Mouse (Mus musculus) cerebellum, adult 9-10 months (tissue): ENCODE measurements at regions not wholly inside any gene's neighbourhood (a gene's known extent, or its start where the extent isn't known, plus 50 kb on each side); places are given as distances from the start of the nearest gene placed in this dataset.

Experiments used
- DNase-seq: peaks from one replicate; pipeline ENCODE4 v3.0.0; 2022

DNA sequence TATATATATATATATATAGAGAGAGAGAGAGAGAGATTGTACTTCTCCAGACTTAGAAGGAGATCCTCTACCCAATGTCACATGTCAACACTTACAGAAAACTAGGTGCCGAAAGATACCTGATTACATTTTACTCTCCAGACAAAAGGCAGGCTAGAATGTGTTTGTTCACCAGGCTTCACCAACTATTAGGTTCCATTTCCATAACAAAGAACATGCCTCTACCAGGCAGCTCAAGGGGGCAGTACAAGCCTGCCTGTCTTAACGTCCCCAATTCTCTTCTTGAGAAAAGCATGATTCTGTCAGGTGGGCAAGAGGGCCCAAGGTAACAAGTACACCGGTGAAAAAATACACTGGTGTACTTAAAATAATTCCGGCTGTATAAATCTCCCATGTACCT lies 72.8 kb upstream of the Med14 start:
- DNase-seq: no peak

GRCm38 (mm10) chrX:12832709-12833108 lies 70.8 kb upstream of the Med14 start:
- no peak for DNase-seq

GRCm38 (mm10) chrX:12829165-12829564 lies 67.3 kb upstream of the Med14 start:
- no peak for DNase-seq

DNA sequence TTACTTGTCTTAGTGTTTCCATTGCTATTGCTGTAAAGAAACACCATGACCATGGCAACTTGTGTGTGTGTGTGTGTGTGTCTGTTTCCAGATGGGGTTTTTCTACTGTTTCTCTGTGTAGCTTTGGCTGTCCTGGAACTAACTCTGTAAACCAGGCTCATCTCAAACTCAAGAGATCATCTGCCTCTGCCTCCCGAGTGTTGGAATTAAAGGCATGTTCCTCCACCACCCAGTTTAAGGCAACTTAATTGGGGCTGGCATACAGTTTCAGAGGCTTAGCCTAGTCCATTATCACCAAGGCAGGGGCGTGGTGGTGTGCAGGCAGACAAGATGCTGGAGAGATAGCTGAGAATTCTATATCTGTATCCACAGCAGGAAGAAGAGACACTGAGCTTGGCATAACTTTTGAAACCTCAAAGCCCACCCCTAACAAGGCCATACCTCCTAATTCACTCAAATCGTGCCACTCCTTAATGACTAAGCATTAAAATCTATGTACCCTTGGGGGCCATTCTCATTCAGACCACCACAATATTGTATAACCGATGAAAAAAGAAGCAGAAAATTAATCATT lies 65.5 kb upstream of the Med14 start:
- DNase-seq: no peak

GRCm38 (mm10) chrX:12826646-12827045 lies 64.8 kb upstream of the Med14 start:
- no peak for DNase-seq

GRCm38 (mm10) chrX:12825262-12825661 lies 63.4 kb upstream of the Med14 start:
- no peak for DNase-seq

- no peak for DNase-seq
Observed at GRCm38 (mm10) chrX:12824497-12824896, 62.6 kb upstream of the Med14 start.

DNA sequence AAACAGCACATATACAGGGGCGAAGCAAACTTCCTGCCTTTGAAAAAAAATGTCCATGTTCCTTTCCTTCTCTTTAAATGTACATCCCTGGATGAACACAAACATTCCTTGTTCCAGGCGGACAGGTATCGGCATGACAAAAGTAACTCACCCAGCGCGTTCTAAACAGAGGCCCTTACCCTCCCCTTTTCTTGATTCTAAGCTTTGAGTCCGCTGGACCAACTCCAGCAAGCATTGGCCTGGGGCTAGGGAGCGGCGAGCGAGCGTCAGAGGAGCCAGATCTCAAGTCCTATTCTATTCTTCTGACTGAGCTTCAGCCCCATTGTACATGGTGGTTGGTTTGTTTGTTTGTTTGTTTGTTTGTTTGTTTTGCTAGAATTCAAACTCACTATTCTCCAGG lies 60.9 kb upstream of the Med14 start:
- no peak for DNase-seq

DNA sequence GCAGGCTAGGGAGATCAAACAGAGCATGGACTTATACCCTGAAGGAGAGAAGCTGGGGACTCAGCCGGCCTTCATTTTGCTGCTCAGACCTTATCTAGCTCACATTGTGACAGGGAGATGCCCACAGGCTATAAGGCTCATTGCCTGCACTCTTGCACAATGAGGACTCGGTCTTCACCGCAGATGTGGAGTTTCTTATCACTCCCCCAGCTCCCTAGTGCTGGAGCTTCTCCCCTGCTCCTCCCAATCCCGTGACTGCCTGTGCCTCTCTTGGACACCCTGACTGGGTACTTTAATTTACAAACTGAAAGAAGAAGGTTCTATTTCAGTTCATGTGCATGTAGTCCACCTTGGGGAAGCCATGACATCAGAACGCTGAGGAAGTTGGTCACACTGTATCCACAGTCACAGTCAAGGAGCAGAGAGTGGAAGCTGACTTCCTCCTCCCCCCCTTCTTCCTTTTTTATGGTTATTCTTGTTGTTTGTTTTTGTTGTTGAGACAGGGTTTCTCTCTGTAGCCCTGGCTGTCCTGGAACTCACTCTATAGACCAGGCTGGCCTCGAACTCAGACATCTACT lies 51.3 kb upstream of the Med14 start:
- no peak for DNase-seq
